Mouse (Mus musculus) inflammation-experienced regulatory T-cells, adult 16 weeks (primary cell): ENCODE data around the gene Pikfyve. TPM values are rescaled to one million over a fixed set of nuclear protein-coding genes. Genes with fewer than 3 reads are reported as not detected.

ENCODE experiments used
- polyA plus RNA-seq: library from polyadenylated mRNA; unstranded; fragments of 100-300 nt; shearing (Covaris generic); gene quantifications from one replicate; pipeline ENCODE4 v1.2.1, GENCODE M21; 2017

The Pikfyve gene
- 32.1 TPM for polyA plus RNA-seq

DNA sequence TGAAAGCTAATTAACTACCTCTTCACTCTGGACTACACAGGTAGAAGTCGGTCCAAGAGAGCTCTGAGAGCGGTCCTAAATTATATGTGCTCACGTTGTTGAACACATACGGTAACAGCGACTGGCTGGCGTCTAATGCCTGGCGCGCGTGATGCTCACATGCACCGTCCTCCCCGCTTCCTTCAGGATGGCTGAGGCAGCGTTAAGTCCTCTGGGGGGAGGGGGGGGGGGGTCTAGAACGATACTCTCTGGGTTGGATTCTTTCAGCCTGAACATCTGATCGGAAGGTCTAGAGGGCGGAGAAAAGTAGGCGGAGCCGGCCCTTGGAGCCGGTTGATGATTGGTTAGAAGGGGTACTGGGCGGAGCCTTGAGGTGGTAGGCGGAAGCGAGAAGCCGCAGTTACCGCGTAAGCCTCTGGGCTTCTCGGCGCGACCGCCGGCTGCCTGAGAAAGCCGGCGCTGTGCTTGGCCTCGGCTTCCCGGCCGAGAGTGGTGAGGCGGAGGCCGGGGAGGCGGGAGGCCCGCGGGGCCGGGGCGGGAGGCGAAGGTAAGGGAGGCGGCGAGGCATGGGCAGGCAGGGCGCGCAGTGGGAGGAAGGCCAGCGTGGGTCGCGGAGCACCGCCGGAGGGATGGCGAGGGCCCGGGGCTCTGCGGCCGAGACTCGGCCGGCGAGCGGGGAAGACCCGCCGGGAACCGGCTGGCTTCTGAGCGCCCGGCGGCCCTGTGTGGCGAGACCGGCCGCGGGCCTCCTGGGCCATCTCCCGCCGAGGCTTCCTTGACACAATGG is at the start of gene Pikfyve, which contains the start of gene Idh1:
TSS of gene Pikfyve (plus strand) at position 397 of the 787 bp plus-strand sequence.
TSS of gene Idh1 (minus strand) at position 214 of the 787 bp plus-strand sequence.

DNA sequence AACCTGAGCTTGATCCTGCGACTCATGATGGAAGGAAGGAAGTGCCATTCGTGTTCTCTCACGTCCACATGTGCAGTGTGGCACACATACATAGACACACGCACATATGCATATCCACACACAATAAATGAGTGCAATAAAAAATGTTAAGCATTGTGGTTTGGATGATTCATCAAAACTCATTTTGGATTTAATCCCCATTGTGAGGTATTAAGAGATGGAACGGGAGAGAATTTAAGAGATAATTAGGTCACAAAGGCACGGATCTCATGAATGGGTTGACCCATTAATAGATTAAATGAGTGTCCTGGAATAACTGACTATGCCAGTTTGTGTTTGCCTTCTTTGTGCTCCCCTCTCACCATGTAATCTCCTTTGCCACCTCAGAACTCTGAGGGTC is 95.3 kb downstream of the Pikfyve start, which contains the start of gene Pth2r:
TSS of gene Pth2r (plus strand) at position 301 of the 400 bp plus-strand sequence.

Other genes starting within 250 kb of the Pikfyve start
- gene Plekhm3, start 229.9 kb upstream of the Pikfyve start, polyA plus RNA-seq = 14.8 TPM
- gene Akr1cl, start 153.9 kb upstream of the Pikfyve start, polyA plus RNA-seq = 0.23 TPM
- not detected for gene Cryge, start 135.5 kb upstream of the Pikfyve start, polyA plus RNA-seq
- not detected for gene Crygd, start 123.2 kb upstream of the Pikfyve start, polyA plus RNA-seq
- gene Crygc, start 113.0 kb upstream of the Pikfyve start, polyA plus RNA-seq = not detected
- gene Crygb, start 104.4 kb upstream of the Pikfyve start, polyA plus RNA-seq = not detected
- gene Cryga, start 83.3 kb upstream of the Pikfyve start, polyA plus RNA-seq = not detected
- gene Gm28845, start 67.1 kb upstream of the Pikfyve start, polyA plus RNA-seq = not detected
- gene D630023F18Rik, start 63.5 kb upstream of the Pikfyve start, polyA plus RNA-seq = not detected
- gene Idh1, start 183 bp upstream of the Pikfyve start, polyA plus RNA-seq = 16.9 TPM
- gene Pth2r, start 95.4 kb downstream of the Pikfyve start, polyA plus RNA-seq = not detected